Mouse (Mus musculus) left cerebral cortex, adult 9 months (tissue): ENCODE measurements at regions not wholly inside any gene's neighbourhood (a gene's known extent, or its start where the extent isn't known, plus 50 kb on each side); places are given as distances from the start of the nearest gene placed in this dataset.
"Not testable (repeated sequence)": the region's sequence is repeated elsewhere in the genome, so short reads cannot be mapped to it uniquely, and the experiment has no call there.

Experiments
- DNase-seq, 2 experiments: peaks; one replicate each; pipeline ENCODE4 v3.0.0; 2022; ENCODE audit warnings: low spot score in 2 of 2

- no peak for DNase-seq
Measured at GRCm38 (mm10) chr10:96685991-96686601, 69.3 kb downstream of the Btg1 start.

- no peak for DNase-seq
Measured at GRCm38 (mm10) chr10:96686659-96687440, 70.0 kb downstream of the Btg1 start.

GRCm38 (mm10) chr10:96687441-96687772, 70.6 kb downstream of the Btg1 start:
- DNase-seq, result no peak

GRCm38 (mm10) chr10:96689976-96690867, 73.4 kb downstream of the Btg1 start:
- DNase-seq, result no peak

GRCm38 (mm10) chr10:96690868-96691302, 74.1 kb downstream of the Btg1 start:
- DNase-seq, result peak in 1 of 2 experiments; percentile 5

- DNase-seq, result no peak
Measured at GRCm38 (mm10) chr10:96691319-96691870, 74.6 kb downstream of the Btg1 start.

GRCm38 (mm10) chr10:96692821-96693220, 76.0 kb downstream of the Btg1 start:
- no peak for DNase-seq

- DNase-seq, result no peak
Measured at GRCm38 (mm10) chr10:96693766-96694165, 77.0 kb downstream of the Btg1 start.

- no peak for DNase-seq
Measured at GRCm38 (mm10) chr10:96696571-96696970, 79.8 kb downstream of the Btg1 start.

- no peak for DNase-seq
Measured at GRCm38 (mm10) chr10:96697781-96698180, 81.0 kb downstream of the Btg1 start.

GRCm38 (mm10) chr10:96706656-96707055, 89.8 kb downstream of the Btg1 start:
- no peak for DNase-seq

GRCm38 (mm10) chr10:96708471-96708870, 91.7 kb downstream of the Btg1 start:
- no peak for DNase-seq

GRCm38 (mm10) chr10:96709698-96710356, 93.0 kb downstream of the Btg1 start:
- no peak for DNase-seq

- DNase-seq, result no peak
Measured at GRCm38 (mm10) chr10:96711993-96712392, 95.2 kb downstream of the Btg1 start.

GRCm38 (mm10) chr10:96714702-96715101, 97.9 kb downstream of the Btg1 start:
- no peak for DNase-seq

GRCm38 (mm10) chr10:96717281-96717680, 100.5 kb downstream of the Btg1 start:
- DNase-seq, result no peak

- DNase-seq, result not testable (repeated sequence)
Measured at GRCm38 (mm10) chr10:96718706-96719105, 101.9 kb downstream of the Btg1 start.

GRCm38 (mm10) chr10:96720281-96720711, 103.5 kb downstream of the Btg1 start:
- DNase-seq, result peak in 1 of 2 experiments; percentile 16

- DNase-seq, result no peak
Measured at GRCm38 (mm10) chr10:96720956-96721688, 104.3 kb downstream of the Btg1 start.

GRCm38 (mm10) chr10:96722491-96722890, 105.7 kb downstream of the Btg1 start:
- no peak for DNase-seq

GRCm38 (mm10) chr10:96723071-96723470, 106.3 kb downstream of the Btg1 start:
- no peak for DNase-seq
